Comparison of ENCODE assay signal across 8 mouse cellular contexts in genomic region chr8:83699566-83699965, GRCm38 (mm10). TPM values are rescaled to one million over a fixed set of nuclear protein-coding genes. Genes with fewer than 3 reads are reported as not detected.
A peak's percentile ranks its signal among the peaks of the same experiment; 100 is the strongest.
DNase-seq lines count a peak whose midpoint lies in the region; ATAC-seq lines count a peak whose summit lies in the region.

No protein-coding gene starts in this region.

- WGBS in forebrain, embryonic 11.5 days, result 49% methylated on average over 9 of the region's 9 CpGs
- 23% methylated on average over 9 of the region's 9 CpGs for WGBS in liver, embryonic 13.5 days (ENCODE audit: insufficient replicate concordance)
- 15% methylated on average over 9 of the region's 9 CpGs for WGBS in stomach, embryonic 15.5 days

- intact Hi-C loops in gastrocnemius, postnatal 36 days (cut with DNase I), result no loop called here

- peak; percentile 41 for DNase-seq in cerebellum, adult 9-10 months
- DNase-seq in cerebellum, postnatal 25 days, result no peak
- peak; percentile 76 for DNase-seq in A20 (ENCODE audit: low read depth, low spot score)
- no peak for DNase-seq in forebrain, embryonic 11.5 days (ENCODE audit: low spot score)
- no peak for DNase-seq in liver, embryonic 13.5 days
- no peak for DNase-seq in retina, embryonic 14.5 days (ENCODE audit: low spot score)
- DNase-seq in gastrocnemius, postnatal 36 days, result no peak

- no peaks in the 10 kb centered on the region for H3K36me3 ChIP-seq in forebrain, embryonic 11.5 days (ENCODE audit: control insufficient read depth, insufficient read depth, low read length)
- H3K36me3 ChIP-seq in liver, embryonic 13.5 days, result no peaks in the 10 kb centered on the region
- H3K36me3 ChIP-seq in stomach, embryonic 15.5 days, result no peaks in the 10 kb centered on the region

- H3K9me3 ChIP-seq in forebrain, embryonic 11.5 days (ENCODE audit: control insufficient read depth, low read length), result no peaks in the 10 kb centered on the region
- H3K9me3 ChIP-seq in liver, embryonic 13.5 days (replicated peaks), result no peaks in the 10 kb centered on the region
- no peaks in the 10 kb centered on the region for H3K9me3 ChIP-seq in stomach, embryonic 15.5 days

- H3K4me1 ChIP-seq in forebrain, embryonic 11.5 days (replicated peaks; ENCODE audit: control insufficient read depth, insufficient read depth, low read length), result peaks cover 1% of the 10 kb centered on the region; the same call in 1 of the 2 replicates
- H3K4me1 ChIP-seq in liver, embryonic 13.5 days (replicated peaks), result peaks cover 59% of the 10 kb centered on the region
- peaks cover 27% of the 10 kb centered on the region for H3K4me1 ChIP-seq in stomach, embryonic 15.5 days

- H3K4me2 ChIP-seq in forebrain, embryonic 11.5 days (ENCODE audit: low read depth, low read length, severe bottlenecking), result peak overlapping the region; percentile 95
- peak overlapping the region; percentile 99 for H3K4me2 ChIP-seq in liver, embryonic 13.5 days
- H3K4me2 ChIP-seq in stomach, embryonic 15.5 days, result peak overlapping the region; percentile 94

- H3K27ac ChIP-seq in forebrain, embryonic 11.5 days (ENCODE audit: low read depth, low read length), result peak overlapping the region; percentile 51
- H3K27ac ChIP-seq in liver, embryonic 13.5 days, result peak overlapping the region; percentile 80
- H3K27ac ChIP-seq in stomach, embryonic 15.5 days, result peak overlapping the region; percentile 89

- H3K27me3 ChIP-seq in forebrain, embryonic 11.5 days (ENCODE audit: control insufficient read depth, insufficient read depth, low read length), result no peaks in the 10 kb centered on the region
- H3K27me3 ChIP-seq in liver, embryonic 13.5 days, result 0 out of 2 replicates have a peak, but pooled peaks cover 3% of the 10 kb centered on the region
- no peaks in the 10 kb centered on the region for H3K27me3 ChIP-seq in stomach, embryonic 15.5 days (replicated peaks)

- H3K4me3 ChIP-seq in forebrain, embryonic 11.5 days (ENCODE audit: low read depth, low read length), result peak overlapping the region; percentile 92
- H3K4me3 ChIP-seq in liver, embryonic 13.5 days (replicated peaks), result peak overlapping the region; percentile 87
- H3K4me3 ChIP-seq in stomach, embryonic 15.5 days (replicated peaks), result peak overlapping the region; percentile 95

- peak overlapping the region; percentile 93 for H3K9ac ChIP-seq in forebrain, embryonic 11.5 days (ENCODE audit: low read length)
- H3K9ac ChIP-seq in liver, embryonic 13.5 days, result peak overlapping the region; percentile 92
- H3K9ac ChIP-seq in stomach, embryonic 15.5 days, result peak overlapping the region; percentile 56; the same call in 1 of the 2 replicates

- ATAC-seq in forebrain, embryonic 11.5 days (replicated peaks; ENCODE audit: low FRiP score), result no peak
- no peak for ATAC-seq in liver, embryonic 13.5 days (ENCODE audit: low read depth)
- no peak for ATAC-seq in stomach, embryonic 15.5 days (ENCODE audit: insufficient read depth, low FRiP score, low read depth)

RNA-seq across cellular contexts. Expression of gene Pkn1, which starts 0.6 kb away (rescaled TPM):
- polyA plus RNA-seq in forebrain, embryonic 11.5 days (2014; fragmentation: Nextera tagmentation; extraction: Ambion mirVana), result 28.3 and 31.6 TPM in 2 replicates
- 11.5 and 11.8 TPM in 2 replicates for polyA plus RNA-seq in liver, embryonic 13.5 days (2015; fragmentation: Nextera tagmentation; extraction: Ambion mirVana)
- polyA plus RNA-seq in stomach, embryonic 15.5 days (2015; fragmentation: Nextera tagmentation; extraction: Ambion mirVana), result 29.2 and 34.8 TPM in 2 replicates
- total RNA-seq in gastrocnemius, postnatal 36 days (2021), result 10 to 100 TPM; 30.6 to 33.7 TPM

RNA-seq across cellular contexts. Expression of gene Ddx39, which starts 15.4 kb away (rescaled TPM):
- polyA plus RNA-seq in forebrain, embryonic 11.5 days (2014; fragmentation: Nextera tagmentation; extraction: Ambion mirVana), result 251 and 267 TPM in 2 replicates
- 291 and 294 TPM in 2 replicates for polyA plus RNA-seq in liver, embryonic 13.5 days (2015; fragmentation: Nextera tagmentation; extraction: Ambion mirVana)
- 180 and 185 TPM in 2 replicates for polyA plus RNA-seq in stomach, embryonic 15.5 days (2015; fragmentation: Nextera tagmentation; extraction: Ambion mirVana)
- 10 to 100 TPM; 11.3 to 12.0 TPM for total RNA-seq in gastrocnemius, postnatal 36 days (2021)

RNA-seq across cellular contexts. Expression of gene Ptger1, which starts 33.1 kb away (rescaled TPM):
- 0.47 and 0.60 TPM in 2 replicates for polyA plus RNA-seq in forebrain, embryonic 11.5 days (2014; fragmentation: Nextera tagmentation; extraction: Ambion mirVana)
- 0.06 and 0.32 TPM in 2 replicates for polyA plus RNA-seq in liver, embryonic 13.5 days (2015; fragmentation: Nextera tagmentation; extraction: Ambion mirVana)
- polyA plus RNA-seq in stomach, embryonic 15.5 days (2015; fragmentation: Nextera tagmentation; extraction: Ambion mirVana), result 4.4 and 5.4 TPM in 2 replicates
- total RNA-seq in gastrocnemius, postnatal 36 days (2021), result under 1 TPM; 0.10 to 0.12 TPM

RNA-seq across cellular contexts. Expression of gene Adgre5, which starts 41.6 kb away (rescaled TPM):
- 12.2 and 12.6 TPM in 2 replicates for polyA plus RNA-seq in forebrain, embryonic 11.5 days (2014; fragmentation: Nextera tagmentation; extraction: Ambion mirVana)
- polyA plus RNA-seq in liver, embryonic 13.5 days (2015; fragmentation: Nextera tagmentation; extraction: Ambion mirVana), result 8.9 and 11.1 TPM in 2 replicates
- 29.8 and 33.7 TPM in 2 replicates for polyA plus RNA-seq in stomach, embryonic 15.5 days (2015; fragmentation: Nextera tagmentation; extraction: Ambion mirVana)
- total RNA-seq in gastrocnemius, postnatal 36 days (2021), result 10 to 100 TPM; 21.9 to 22.5 TPM

RNA-seq across cellular contexts. Expression of gene Gipc1, which starts 47.1 kb away (rescaled TPM):
- polyA plus RNA-seq in forebrain, embryonic 11.5 days (2014; fragmentation: Nextera tagmentation; extraction: Ambion mirVana), result 217 and 231 TPM in 2 replicates
- polyA plus RNA-seq in liver, embryonic 13.5 days (2015; fragmentation: Nextera tagmentation; extraction: Ambion mirVana), result 61.3 and 64.3 TPM in 2 replicates
- 183 and 191 TPM in 2 replicates for polyA plus RNA-seq in stomach, embryonic 15.5 days (2015; fragmentation: Nextera tagmentation; extraction: Ambion mirVana)
- 10 to 100 TPM; 16.7 to 17.8 TPM for total RNA-seq in gastrocnemius, postnatal 36 days (2021)

Comparison
In these comparisons a context has a peak if more than half of its experiments do, and no peak if none do; other contexts are left out.
1. DNase-seq: peak in cerebellum, adult 9-10 months (single experiment) and A20 (single experiment); none in cerebellum, postnatal 25 days (0 of 2), forebrain, embryonic 11.5 days (single experiment), liver, embryonic 13.5 days (single experiment), retina, embryonic 14.5 days (single experiment) and gastrocnemius, postnatal 36 days (0 of 2).
2. Peak in every context shown above with its lines, with median percentiles within 50 percentile points of each other: H3K27ac ChIP-seq, H3K4me2 ChIP-seq, H3K4me3 ChIP-seq and H3K9ac ChIP-seq.